Mouse (Mus musculus): Measurements from ENCODE around the gene Ak3. TPM values are rescaled to one million over a fixed set of nuclear protein-coding genes. Genes with fewer than 3 reads are reported as not detected.
"Not testable (repeated sequence)": the region's sequence is repeated elsewhere in the genome, so short reads cannot be mapped to it uniquely, and the experiment has no call there.

The Ak3 gene
- total RNA-seq, 1 experiment from 2014 or later = 12.7 TPM

DNA sequence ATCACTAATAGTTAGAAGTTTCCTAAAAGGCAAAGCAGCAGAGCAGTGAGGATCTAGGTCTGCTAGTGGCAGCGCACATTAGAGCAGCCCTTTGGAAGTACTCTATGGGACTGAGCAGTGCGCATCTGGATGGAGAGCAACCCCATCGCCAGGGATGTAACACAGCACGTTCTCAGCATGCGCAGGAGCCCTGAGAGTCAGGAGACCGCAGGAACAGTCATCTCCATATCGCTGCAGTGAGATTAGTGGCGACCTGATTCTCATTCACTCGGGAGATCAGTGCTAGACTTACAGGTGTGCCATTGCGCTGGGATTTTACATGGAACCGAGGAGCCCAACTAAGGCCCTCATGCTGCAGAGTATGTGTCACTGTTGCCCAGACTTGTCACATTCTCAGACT lies 38.7 kb downstream of the Ak3 start:
- ATAC-seq (ENCODE audit: extremely low read depth, insufficient number of reproducible peaks, low FRiP score, poor library complexity, severe bottlenecking) = no peak

DNA sequence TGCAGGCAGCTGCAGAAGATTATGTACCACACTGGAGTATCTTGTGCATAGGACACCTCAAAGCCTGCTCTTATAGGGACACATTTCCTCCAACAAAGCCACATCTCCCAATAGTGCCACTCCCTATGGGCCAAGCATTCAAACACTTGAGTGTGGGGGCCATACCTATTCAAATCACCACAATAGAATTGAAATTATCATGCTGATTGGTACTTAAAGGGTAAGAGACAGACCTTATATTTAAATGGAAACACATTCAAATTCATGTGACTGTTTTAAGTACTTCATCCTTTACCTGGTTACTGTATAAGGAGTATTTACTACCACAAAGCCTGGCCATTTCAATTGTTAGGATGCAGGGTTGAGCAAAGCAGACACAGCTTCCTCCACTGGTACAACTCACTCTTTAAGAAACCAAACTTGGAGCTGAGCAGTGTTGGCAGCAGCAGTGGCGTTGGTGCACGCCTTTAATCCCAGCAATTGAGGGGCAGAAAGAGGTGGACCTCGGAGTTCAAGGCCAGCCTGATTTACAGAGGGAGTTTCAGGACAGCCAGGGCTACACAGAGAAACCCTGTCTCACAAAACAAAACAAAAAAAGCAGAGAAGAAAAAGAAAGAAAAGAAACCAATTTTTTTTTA lies 39.6 kb downstream of the Ak3 start:
- no peak for ATAC-seq (ENCODE audit: extremely low read depth, insufficient number of reproducible peaks, low FRiP score, poor library complexity, severe bottlenecking)

DNA sequence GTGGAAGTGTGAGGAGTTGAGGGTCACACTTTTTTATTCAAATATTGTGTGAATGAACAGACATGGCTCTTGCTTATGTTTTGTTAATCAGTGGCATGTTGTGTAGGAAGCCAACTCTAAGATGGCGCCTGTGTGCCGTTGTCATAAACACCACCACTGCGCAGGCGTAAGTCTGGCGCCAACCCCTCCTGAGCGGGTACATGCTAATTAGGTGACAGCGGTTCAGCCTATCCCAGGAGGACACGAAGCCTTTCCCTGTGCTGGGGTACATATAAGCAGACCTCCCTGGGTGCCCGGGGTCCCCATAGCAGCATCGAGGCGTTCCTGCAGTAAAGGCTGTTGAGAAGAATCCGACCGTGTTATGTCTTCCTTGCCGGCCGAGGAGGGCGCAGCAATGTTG lies 47.4 kb downstream of the Ak3 start:
- not testable (repeated sequence) for ATAC-seq (ENCODE audit: extremely low read depth, insufficient number of reproducible peaks, low FRiP score, poor library complexity, severe bottlenecking)

DNA sequence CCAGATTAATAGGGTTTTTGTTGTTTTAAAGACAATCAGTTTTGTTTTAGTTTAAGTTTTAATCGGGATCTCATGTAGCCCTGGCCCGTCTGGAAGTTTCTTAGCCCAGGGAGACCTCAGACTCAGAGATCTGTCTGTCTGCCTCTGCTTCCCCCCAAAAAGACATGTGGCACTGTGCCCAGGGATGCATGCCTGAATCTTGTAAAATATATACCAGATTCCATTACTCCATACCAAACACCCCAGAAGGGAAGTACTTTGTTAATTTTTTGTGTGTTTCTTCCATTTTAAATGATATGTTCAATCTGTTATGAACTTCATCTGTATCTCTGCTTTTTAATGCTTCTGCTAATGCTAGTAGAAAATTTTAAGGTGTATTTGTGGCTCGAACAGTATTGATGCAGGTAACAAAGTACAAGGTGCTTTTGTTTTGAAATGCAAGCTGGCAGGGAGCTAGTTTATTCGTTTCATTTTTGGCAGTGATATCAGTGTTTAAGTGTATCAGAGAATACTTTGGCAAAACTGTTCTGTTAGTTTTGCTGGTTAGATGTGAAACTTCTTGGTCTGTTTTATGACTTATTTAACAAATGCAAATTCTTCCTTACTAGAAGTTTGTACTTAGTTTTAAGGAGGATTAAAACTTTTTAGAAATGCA lies 49.7 kb downstream of the Ak3 start:
- no peak for ATAC-seq (ENCODE audit: extremely low read depth, insufficient number of reproducible peaks, low FRiP score, poor library complexity, severe bottlenecking)

DNA sequence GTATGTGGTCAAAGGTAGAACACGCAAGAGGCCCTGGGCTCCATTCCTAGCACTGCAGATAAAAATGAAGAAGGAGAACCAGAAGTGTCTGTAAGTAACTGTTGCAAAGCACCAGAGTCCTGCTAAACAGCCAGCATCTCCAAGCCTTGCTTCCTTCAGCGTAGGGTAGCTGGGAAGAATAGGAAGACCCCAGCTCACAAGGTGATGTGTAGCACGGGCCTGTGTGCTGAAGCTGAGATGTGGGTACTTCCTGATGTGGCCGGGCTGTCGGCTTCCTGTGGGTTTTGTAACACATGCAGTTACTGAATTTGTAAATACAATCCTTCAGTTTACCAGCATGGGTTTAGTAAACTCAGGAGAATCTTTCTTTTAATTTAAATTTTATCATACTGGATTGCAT lies 52.4 kb downstream of the Ak3 start:
- no peak for ATAC-seq (ENCODE audit: extremely low read depth, insufficient number of reproducible peaks, low FRiP score, poor library complexity, severe bottlenecking)

DNA sequence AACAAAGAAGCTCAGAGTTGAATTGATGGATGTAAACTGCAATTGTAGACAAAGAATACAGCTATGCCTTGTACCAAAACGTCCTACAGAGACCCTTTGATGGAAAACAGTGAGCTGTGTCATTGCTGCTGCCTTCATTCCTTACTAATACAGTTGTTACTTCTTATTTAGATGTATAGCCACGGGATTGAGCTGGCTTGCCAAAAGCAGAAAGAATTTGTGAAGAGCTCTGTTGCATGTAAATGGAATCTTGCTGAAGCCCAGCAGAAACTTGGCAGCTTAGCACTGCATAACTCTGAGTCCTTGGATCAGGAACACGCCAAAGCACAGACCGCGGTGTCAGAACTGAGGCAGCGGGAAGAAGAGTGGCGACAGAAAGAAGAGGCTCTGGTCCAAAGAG lies 52.9 kb downstream of the Ak3 start:
- no peak for ATAC-seq (ENCODE audit: extremely low read depth, insufficient number of reproducible peaks, low FRiP score, poor library complexity, severe bottlenecking)

DNA sequence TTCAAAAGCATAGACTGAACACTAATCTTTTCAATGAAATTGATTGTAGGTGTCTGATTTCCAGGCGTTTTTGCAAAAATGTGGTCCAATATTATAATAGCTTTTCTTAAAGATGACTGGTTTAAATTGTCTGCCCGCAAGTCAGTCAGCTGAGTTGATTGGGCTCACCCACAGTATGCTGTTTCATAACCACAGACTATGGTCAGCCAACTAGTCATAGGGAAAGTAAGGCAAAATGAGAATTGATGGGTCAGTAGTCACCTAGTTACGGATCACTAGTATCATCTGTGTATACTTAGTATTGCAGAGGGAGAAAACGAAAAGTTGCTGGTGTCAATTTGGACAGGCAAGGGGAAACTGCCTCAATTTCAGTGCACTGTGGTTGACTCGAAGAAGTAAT lies 56.4 kb downstream of the Ak3 start:
- ATAC-seq (ENCODE audit: extremely low read depth, insufficient number of reproducible peaks, low FRiP score, poor library complexity, severe bottlenecking) = no peak

DNA sequence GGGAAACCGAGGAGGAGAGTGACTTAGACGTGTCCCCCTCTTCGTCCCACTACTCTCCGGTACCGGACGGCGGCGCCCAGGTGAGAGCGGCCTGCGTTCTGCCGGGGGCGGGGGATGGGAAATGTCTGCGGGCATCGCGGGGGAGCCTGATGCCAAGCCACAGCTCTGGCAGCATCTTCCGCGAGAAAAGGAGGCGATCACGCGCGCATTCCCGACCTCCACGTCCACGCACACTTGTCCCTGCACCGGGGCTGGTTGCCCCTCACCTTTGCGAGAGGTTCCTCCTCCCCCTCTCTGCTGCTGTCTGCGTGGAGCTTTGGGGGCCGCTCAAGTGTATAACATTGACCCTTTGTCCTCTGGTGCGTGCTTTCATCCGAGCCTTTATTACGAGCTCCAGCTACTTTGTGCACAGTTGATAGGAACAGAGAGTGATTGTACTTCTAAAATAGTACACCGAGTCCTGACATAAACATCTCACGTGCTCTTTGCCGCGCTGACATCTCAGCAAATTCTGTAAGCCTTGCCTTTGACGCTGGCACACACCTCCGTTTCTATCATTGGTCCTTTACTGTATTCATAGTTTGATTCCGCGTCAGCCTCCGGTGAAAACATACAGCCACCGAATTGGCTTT lies 57.1 kb downstream of the Ak3 start:
- ATAC-seq (ENCODE audit: extremely low read depth, insufficient number of reproducible peaks, low FRiP score, poor library complexity, severe bottlenecking) = peak; percentile 4; the same call in 1 of the 2 replicates

DNA sequence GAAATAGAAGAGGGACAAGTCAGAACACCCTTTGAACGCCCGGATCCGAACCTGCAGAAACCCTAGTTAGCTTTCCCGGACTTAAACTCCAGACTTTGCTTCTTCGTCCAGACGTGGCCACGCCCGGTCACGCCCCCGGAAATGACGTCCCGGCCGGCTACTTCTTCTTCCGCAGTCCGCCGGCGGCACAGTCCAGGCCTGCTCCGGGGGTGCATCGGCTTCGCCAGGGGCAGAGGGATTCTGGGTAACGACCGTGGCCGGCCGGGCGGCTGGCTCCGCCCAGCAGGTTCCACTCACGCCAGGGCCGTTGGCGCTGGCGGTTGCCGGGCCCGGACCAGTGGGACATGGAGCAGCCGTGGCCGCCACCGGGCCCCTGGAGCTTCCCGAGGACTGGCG lies 57.6 kb downstream of the Ak3 start, which contains the start of gene Cdc37l1:
Gene Cdc37l1, plus strand, starts transcription at position 159 of the 396 bp plus-strand sequence.
- peak; percentile 99 for ATAC-seq (ENCODE audit: extremely low read depth, insufficient number of reproducible peaks, low FRiP score, poor library complexity, severe bottlenecking)

DNA sequence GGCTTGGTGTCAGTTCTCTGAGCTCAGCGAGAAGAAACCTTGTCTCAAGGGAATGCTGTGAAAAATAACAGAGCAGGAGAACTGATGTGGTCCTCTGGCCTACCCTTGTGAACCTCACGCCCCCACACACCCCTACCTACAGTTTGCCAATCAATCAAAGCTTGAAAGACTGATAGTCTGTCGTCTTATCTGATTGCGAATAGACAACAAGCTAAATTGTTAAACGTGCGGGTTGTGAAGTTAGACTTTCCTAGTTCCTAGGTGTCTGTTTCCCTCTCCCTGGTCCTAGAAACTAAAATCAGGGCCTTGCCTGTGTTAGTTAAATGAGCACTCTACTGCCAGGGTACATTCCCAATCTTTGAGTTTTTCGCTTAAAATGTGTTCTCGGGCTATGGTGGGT lies 58.2 kb downstream of the Ak3 start:
- no peak for ATAC-seq (ENCODE audit: extremely low read depth, insufficient number of reproducible peaks, low FRiP score, poor library complexity, severe bottlenecking)

DNA sequence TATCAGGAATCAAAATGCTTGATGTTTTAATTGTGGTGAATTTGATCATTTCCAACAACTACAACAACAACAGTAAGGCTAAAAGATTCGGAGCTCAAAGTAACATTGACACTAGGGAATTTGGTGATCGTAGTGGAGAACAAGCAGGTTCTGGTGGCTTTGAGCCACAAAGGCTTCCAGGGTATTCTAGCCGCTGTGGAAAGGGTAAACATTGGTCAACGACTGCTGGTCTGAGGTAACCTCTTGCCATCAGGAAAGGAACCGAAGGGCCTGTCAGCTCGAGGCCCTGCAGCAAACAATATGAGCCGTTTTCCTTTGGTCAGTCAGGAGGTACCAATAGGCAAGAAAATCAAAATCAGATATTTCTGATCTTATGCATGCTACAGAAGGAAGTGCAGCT lies 65.1 kb downstream of the Ak3 start:
- ATAC-seq (ENCODE audit: extremely low read depth, insufficient number of reproducible peaks, low FRiP score, poor library complexity, severe bottlenecking) = no peak

DNA sequence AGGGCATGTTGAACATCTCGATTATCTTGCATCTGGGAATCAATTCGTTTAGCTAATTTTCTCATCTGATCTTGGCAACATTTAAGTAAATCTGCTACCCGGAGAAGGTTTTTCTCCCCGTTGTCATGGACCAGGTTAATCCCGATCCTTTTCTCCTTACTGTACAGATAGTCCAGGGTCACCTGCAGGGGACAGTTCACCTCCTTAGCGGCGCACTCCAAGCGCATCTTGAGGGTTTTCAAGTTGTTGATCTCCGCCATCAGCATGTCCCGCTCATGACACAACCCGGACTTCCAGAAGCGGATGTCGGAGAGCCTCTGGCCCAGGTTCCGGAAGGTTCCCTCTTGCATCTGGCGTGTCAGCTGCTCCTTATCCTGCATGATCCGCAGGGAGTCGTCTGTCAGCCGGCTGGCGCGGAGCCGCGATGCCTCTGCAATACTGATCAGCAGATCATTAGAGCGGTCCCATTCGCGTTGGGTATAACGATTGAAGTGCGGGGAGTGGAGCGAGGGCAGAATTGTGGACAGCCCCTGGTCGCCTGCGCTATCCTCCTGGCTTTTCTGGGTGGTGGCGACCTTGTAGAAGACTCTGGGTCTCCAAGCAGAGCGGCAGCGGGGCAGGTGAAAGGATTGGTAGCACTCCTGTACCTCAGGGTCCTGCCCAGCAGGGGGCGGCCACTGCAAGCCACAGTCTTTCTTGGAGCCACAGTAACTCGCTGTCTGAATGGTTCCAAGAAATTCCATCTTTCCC lies 72.7 kb downstream of the Ak3 start:
- ATAC-seq (ENCODE audit: extremely low read depth, insufficient number of reproducible peaks, low FRiP score, poor library complexity, severe bottlenecking) = peak; percentile 91

Other genes with a start within 250 kb of the Ak3 start
- 0.98 and 1.7 TPM in 2 replicates for gene Slc1a1, start 212.9 kb downstream of the Ak3 start, total RNA-seq (2017)
- 8.1 and 10.6 TPM in 2 replicates for gene Plpp6, start 84.0 kb downstream of the Ak3 start, total RNA-seq (2017)
- gene 4430402I18Rik, start 80.2 kb downstream of the Ak3 start, total RNA-seq (2017) = not detected in 2 replicates
- 102 and 106 TPM in 2 replicates for gene Cdc37l1, start 57.6 kb downstream of the Ak3 start, total RNA-seq (2017)
- gene Rcl1, start 53.4 kb upstream of the Ak3 start, total RNA-seq (2017) = 14.1 and 15.2 TPM in 2 replicates
- 116 and 131 TPM in 2 replicates for gene Jak2, start 203.9 kb upstream of the Ak3 start, total RNA-seq (2017)